Mouse (Mus musculus) CH12.LX (cell line): ENCODE data around the gene Zfp219.

Source experiments
- CTCF ChIP-seq, 2 experiments: IDR thresholded peaks in 1 of 2; conservative IDR thresholded peaks in 1 of 2; 2 replicates each; pipeline ENCODE4 v1.5.1; 2011 to 2012; ENCODE audit warnings: low read depth in 2 of 2, low read length in 2 of 2, improper control_type of control experiment in 1 of 2, inconsistent platforms in 1 of 2, mild to moderate bottlenecking in 1 of 2, moderate library complexity in 1 of 2
- EP300 ChIP-seq: IDR thresholded peaks from 2 replicates; pipeline ENCODE4 v1.6.1; 2011; ENCODE audit warnings: low read length, improper control_type of control experiment
- HCFC1 ChIP-seq: IDR thresholded peaks from 2 replicates; pipeline ENCODE4 v1.6.1; 2012; ENCODE audit warnings: low read depth, mild to moderate bottlenecking, inconsistent platforms, low read length, improper control_type of control experiment
- JUND ChIP-seq: conservative IDR thresholded peaks from 2 replicates; pipeline ENCODE4 v1.6.1; 2011; ENCODE audit warnings: low read depth, low read length, improper control_type of control experiment
- POLR2A ChIP-seq: IDR thresholded peaks from 2 replicates; pipeline ENCODE4 v1.6.1; 2011; ENCODE audit warnings: low read depth, mild to moderate bottlenecking, improper control_type of control experiment, low read length
- TCF12 ChIP-seq: IDR thresholded peaks from 2 replicates; pipeline ENCODE4 v1.6.1; 2014; ENCODE audit warnings: low read depth, mild to moderate bottlenecking, inconsistent platforms, low read length, improper control_type of control experiment
- USF1 ChIP-seq: IDR thresholded peaks from 2 replicates; pipeline ENCODE4 v1.6.1; 2014; ENCODE audit warnings: low read depth, mild to moderate bottlenecking, inconsistent platforms, low read length, improper control_type of control experiment

GRCm38 (mm10) chr14:52039332-52039731 lies 18.8 kb upstream of the Zfp219 start:
- TF ChIP-seq POLR2A: no peak
- no peak for TF ChIP-seq JUND
- no peak for TF ChIP-seq TCF12
- TF ChIP-seq EP300: no peak
- no peak for TF ChIP-seq USF1
- TF ChIP-seq CTCF (conservative IDR thresholded peaks at IDR 0.05 in 1 of 2, IDR thresholded peaks at IDR 0.05 in 1 of 2; ENCODE audit: low read depth in 2 of 2, low read length in 2 of 2): no peak
- TF ChIP-seq HCFC1: no peak
